16 mouse cellular contexts compared by ENCODE assay signal in genomic region chr5:106166266-106166665, GRCm38 (mm10).
A peak's percentile ranks its signal among the peaks of the same experiment; 100 is the strongest.
DNase-seq lines count a peak whose midpoint lies in the region; ATAC-seq lines count a peak whose summit lies in the region.
"Had no signal": no experiment of that assay in that cellular context is flagged by ENCODE, and none has a peak within 500 bp of the region (broad histone marks: within the 10 kb centered on the region; RNA-seq: fewer than 3 reads in every experiment).

No protein-coding gene starts in this region.

- ATAC-seq in granulocyte monocyte progenitor cell, adult 5-6 weeks (replicated peaks; ENCODE audit: poor library complexity, severe bottlenecking), result no peak
- ATAC-seq: CD4-positive, CD25-positive, alpha-beta regulatory T cell, adult 4 months; forebrain, embryonic 13.5 days; forebrain, embryonic 15.5 days; forebrain, postnatal 0 days had no signal

- DNase-seq in cerebellum, postnatal 10 days, result peak; percentile 57 to 59
- DNase-seq in cerebellum, adult 11 months, result no peak
- peak; percentile 46 for DNase-seq in Muller cell, postnatal 12 days (ENCODE audit: inconsistent ontology term)
- peak; percentile 22 for DNase-seq in retina, embryonic 14.5 days (ENCODE audit: low spot score)
- no peak for DNase-seq in c-Kit-positive CD71-positive TER-119-positive erythroid progenitor cells, embryonic 14.5 days (ENCODE audit: low spot score)
- DNase-seq: adrenal gland, adult 2 months; adrenal gland, postnatal 10 days; adrenal gland, postnatal 25 days; B cell, adult 2 months; cerebellum, adult 18-20 months; cerebellum, adult 8-10 months; forebrain, postnatal 0 days had no signal

Comparison
In these comparisons a context has a peak if more than half of its experiments do, and no peak if none do; other contexts are left out.
1. DNase-seq: peak in cerebellum, postnatal 10 days (2 of 2), Muller cell, postnatal 12 days (single experiment) and retina, embryonic 14.5 days (single experiment); none in cerebellum, adult 11 months (single experiment) and c-Kit-positive CD71-positive TER-119-positive erythroid progenitor cells, embryonic 14.5 days (single experiment).